Mouse (Mus musculus) cerebellum, adult 2 months (tissue): ENCODE data around the gene Gpr88.

Source experiments
- CTCF ChIP-seq: fragments of 200-500 bp; IDR thresholded peaks from 2 replicates; pipeline ENCODE4 v1.5.1; 2011; ENCODE audit warnings: low read depth, mild to moderate bottlenecking, control low read depth, low read length, moderate library complexity, borderline replicate concordance; ENCODE audit not compliant: insufficient read depth
- POLR2A ChIP-seq: fragments of 200-500 bp; IDR thresholded peaks from 2 replicates; pipeline ENCODE4 v1.6.1; 2011; ENCODE audit warnings: low read length, control low read depth, borderline replicate concordance; ENCODE audit not compliant: insufficient read depth

- no peak for TF ChIP-seq CTCF
- TF ChIP-seq POLR2A: no peak
These were observed 48.7 kb downstream of the Gpr88 start for GRCm38 (mm10) chr3:116204643-116205042.
